Mouse (Mus musculus) inflammation-experienced regulatory T-cells (primary cell): Measurements from ENCODE around the gene Tbrg4. TPM values are rescaled to one million over a fixed set of nuclear protein-coding genes. Genes with fewer than 3 reads are reported as not detected.

Source experiments
- polyA plus RNA-seq, 2 experiments: library from polyadenylated mRNA; unstranded; fragments of 100-300 nt; shearing (Covaris generic); gene quantifications; one replicate each; pipeline ENCODE4 v1.2.1; 2017

The Tbrg4 gene
- 10 to 100 TPM; 12.0 to 17.0 TPM for polyA plus RNA-seq

DNA sequence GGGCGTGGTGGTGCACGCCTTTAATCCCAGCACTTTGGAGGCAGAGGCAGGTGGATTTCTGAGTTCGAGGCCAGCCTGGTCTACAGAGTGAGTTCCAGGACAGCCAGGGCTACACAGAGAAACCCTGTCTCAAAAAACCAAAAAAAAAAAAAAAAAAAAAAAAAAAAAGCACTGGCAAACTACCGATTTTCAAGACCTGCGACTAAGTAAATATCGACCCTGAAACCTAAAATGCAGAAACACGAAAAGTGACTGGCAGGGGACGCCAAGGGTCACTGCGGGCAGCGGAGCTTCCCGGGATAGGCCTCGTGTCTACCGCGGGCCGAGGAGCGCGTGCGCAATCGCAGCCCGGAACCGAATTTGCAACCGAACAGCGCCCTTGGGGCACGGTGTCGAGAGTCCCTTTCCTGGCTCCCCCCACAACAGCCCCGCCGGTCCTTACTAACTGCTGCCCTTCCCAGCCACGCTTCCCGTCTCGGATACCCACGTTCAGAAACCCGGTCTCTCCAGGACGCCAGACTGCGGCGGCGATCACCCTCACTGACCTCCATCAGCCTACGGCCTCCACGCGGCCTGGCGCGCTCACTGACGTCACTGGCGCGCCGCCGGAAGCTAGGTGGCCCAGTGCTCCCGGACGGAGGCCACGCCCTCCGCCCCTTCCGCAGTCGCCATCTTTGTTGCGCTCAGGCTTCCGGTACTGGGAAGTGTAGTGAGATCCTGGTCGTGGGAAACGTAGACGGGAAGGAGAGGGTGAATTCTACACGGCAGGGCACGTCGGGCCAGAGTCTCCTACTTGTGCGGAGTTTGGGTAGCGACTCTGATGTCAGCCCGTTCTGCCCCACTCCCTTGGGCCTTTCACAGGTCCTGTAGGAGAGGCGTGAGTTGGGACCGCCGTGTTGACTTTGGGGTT, at the start of gene Tbrg4:
Gene Tbrg4 (minus strand): TSS at position 590 of the 910 bp plus-strand sequence.

DNA sequence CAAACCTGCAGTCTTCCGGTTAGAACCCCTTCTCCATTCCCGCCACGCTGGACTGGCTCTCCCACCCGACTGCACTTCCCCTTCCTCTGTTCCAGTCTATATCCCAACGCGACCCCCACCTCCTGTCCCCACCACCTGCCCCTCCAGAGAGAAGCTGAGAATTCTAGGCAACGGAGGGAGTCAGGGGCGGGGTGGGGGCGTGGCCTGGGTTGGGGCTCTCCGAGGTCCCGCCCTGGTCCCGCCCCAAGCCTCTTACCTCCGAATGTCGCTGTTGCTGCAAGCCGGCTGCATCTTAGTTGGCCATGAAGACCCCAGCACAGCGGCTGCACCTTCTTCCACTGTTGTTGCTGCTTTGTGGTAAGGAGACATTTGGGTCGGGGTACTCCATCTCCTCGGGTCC, 32.4 kb upstream of the Tbrg4 start, which contains the start of gene Ramp3:
Gene Ramp3 (plus strand): TSS at position 251 of the 400 bp plus-strand sequence.

DNA sequence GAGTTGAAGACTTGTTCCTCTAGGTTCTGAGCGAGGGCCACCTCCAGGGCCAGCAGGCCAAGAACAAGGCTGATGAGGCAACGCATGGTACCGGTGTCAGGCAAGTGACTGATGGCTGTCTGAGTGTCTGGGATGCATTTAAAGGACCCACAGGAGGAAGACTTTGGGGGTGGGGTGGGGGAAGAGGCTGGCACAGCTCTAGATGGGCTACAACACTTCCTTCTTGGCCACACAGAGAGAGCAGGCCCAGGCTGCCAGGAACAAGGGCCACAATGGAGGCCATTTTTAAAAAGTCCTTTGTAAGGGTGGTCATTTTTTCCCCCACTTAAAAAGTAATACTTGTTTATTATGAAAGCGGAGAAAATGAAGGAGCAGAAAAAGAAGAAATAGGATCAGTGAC, 12.7 kb upstream of the Tbrg4 start, which contains the start of gene Wap:
Gene Wap (minus strand): TSS at position 101 of the 400 bp plus-strand sequence.

DNA sequence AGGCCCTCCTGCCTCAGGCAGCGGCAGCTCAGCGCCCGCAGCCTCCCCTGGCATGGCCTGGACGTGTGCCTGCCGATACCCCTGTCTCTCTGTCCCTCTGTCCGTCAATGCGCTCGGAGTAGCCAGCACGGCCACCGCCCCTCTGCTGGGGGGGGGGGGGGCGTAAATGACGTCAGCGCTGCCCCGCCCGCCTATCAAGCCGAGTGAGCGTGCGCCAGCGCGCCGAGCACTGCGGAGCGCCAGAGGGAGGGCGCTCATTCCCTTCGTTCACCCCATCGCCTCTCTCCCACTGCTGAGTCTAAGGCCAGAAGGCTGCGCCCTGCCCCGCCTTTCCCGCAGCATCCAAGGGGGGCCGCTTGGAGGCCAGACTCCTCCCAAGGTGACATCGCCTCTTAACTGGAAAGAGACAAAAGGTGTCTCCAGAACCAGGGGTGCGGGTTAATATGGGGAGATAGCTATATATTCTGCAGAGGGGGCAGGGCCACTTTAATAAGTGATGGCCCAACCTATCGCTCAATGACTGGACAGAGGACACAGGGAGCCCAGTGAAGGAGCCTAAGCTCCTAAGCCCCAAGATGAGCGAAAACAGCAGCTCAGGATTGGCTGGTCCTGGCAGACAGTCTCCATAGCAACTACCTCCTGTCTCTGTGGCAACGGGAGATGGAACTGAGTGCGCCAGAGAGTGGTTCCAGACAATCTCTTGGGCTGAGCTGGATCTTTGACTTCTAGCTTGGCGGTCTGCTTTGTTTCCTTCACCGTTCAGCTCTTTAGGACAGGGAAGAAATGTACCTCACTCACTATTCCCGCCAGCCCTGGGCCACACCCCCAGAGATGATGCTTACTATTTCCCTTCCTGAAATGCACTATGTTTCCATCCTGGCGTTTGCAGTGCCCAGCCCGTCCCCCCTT, 20.1 kb downstream of the Tbrg4 start, which contains the start of gene Nacad:
Gene Nacad (minus strand): TSS at position 563 of the 909 bp plus-strand sequence.

Other genes starting within 250 kb of the Tbrg4 start
- 10 to 100 TPM; 81.4 to 93.6 TPM for gene Zmiz2, start 237.0 kb downstream of the Tbrg4 start, polyA plus RNA-seq
- 1,000 to 10,000 TPM; 3,718 to 4,214 TPM for gene Ppia, start 210.6 kb downstream of the Tbrg4 start, polyA plus RNA-seq
- gene H2afv, start 181.6 kb downstream of the Tbrg4 start, polyA plus RNA-seq: 100 to 1,000 TPM; 147 to 216 TPM
- gene Purb, start 150.2 kb downstream of the Tbrg4 start, polyA plus RNA-seq: 10 to 100 TPM; 18.9 to 21.2 TPM
- gene Myo1g, start 105.1 kb downstream of the Tbrg4 start, polyA plus RNA-seq: 100 to 1,000 TPM; 156 to 184 TPM
- 100 to 1,000 TPM; 313 to 331 TPM for gene Ccm2, start 79.2 kb downstream of the Tbrg4 start, polyA plus RNA-seq
- gene Nacad, start 20.0 kb downstream of the Tbrg4 start, polyA plus RNA-seq: under 1 TPM; 0.30 to 0.67 TPM
- gene Wap, start 12.6 kb upstream of the Tbrg4 start, polyA plus RNA-seq: 1 to 10 TPM in 1 of 2 experiments, not detected in 1; 1.1 TPM
- gene Ramp3, start 32.5 kb upstream of the Tbrg4 start, polyA plus RNA-seq: 10 to 100 TPM in 1 of 2 experiments, 1 to 10 TPM in 1; 4.5 to 17.1 TPM
- gene Gm11983, start 211.6 kb upstream of the Tbrg4 start, polyA plus RNA-seq: under 1 TPM in 1 of 2 experiments, not detected in 1; 0.73 TPM